Mouse (Mus musculus): Measurements from ENCODE around the gene Acoxl.

Gene Acoxl

GRCm38 (mm10) chr2:127838576-127838975 lies at the start of gene Acoxl:
Gene Acoxl, plus strand, starts transcription at chr2:127838876.
- no peak for DNase-seq (ENCODE audit: low spot score)

- no peak for DNase-seq (ENCODE audit: low spot score)
These were observed 49.5 kb upstream of the Acoxl start for GRCm38 (mm10) chr2:127789138-127789537.

DNA sequence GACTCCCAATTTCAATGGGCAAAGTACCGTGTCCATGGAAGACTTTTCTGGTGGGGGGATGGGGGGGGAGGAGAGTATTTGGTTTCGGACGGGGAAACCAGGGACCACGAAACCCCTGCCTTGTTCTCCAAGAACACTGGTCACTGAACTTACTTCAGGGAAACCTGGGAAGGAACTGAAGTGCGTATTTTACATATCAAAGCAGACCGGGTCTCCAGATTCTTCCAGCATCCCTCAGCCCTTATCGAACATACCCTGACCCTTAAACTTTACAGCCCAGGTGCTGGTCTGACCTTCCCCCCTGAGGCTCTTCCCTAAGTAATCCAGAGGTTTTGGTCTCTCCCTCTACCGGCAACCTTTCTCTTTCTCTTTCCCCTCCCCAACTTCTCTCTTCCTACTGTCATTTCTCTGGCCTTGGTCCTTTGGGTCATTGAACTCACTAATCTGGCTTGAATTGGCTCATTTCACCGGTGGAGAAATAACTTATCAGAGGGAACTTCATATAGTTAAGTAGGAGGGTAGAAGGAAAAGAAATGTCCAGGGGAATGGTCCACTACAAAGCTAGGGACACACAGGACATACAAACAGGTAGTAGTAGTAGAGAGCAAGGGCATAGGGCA lies 48.9 kb upstream of the Acoxl start:
- no peak for DNase-seq (ENCODE audit: low spot score)

DNA sequence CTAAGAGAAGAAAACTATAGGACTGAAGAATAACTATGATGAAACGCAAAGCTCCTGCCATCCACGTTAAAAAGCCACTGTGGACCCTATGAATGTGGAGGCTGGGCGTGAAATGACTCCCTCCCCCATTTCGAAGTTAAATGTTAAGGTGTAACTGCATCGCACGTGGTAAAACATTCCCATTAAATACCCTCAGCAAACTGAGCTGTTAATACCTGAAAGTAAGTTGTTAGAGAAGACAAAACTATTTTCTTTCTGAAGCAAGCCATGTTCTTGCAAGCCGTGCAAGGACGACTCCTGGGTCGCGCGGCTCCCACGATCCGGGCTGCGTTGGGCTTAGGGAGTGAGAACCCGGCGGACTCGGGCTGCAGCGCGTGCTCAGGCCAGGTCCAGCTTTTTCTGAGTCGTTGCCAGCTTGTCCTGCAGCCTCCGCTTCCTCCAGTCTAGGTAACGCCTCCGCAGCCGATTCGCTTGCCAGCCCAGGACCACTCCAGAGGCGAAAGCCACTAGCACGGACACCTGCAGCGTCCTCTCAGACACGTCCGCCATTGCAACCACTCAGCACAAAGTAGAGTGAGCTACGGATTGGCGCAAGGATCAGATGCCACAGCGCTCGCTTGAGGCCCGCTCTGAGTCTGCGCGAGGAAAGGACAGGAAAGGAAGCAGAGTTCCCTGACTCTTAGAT lies 46.6 kb upstream of the Acoxl start, which contains the start of gene Mtln:
TSS of gene Mtln (minus strand) at position 570 of the 685 bp plus-strand sequence.
- DNase-seq (ENCODE audit: low spot score), result peak; percentile 91

GRCm38 (mm10) chr2:127831401-127832102 lies 7.1 kb upstream of the Acoxl start, which contains the start of gene Bub1:
Gene Bub1, minus strand, starts transcription at chr2:127831865.
- peak; percentile 94 for DNase-seq (ENCODE audit: low spot score)

GRCm38 (mm10) chr2:127832103-127832832 lies 6.4 kb upstream of the Acoxl start:
- DNase-seq (ENCODE audit: low spot score), result no peak

GRCm38 (mm10) chr2:127832833-127833190 lies 5.9 kb upstream of the Acoxl start:
- DNase-seq (ENCODE audit: low spot score), result peak; percentile 66

- DNase-seq (ENCODE audit: low spot score), result no peak
These were observed 749 bp downstream of the Acoxl start for GRCm38 (mm10) chr2:127839425-127839824.

GRCm38 (mm10) chr2:127841402-127841801 lies 2.7 kb downstream of the Acoxl start:
- DNase-seq (ENCODE audit: low spot score), result no peak

DNA sequence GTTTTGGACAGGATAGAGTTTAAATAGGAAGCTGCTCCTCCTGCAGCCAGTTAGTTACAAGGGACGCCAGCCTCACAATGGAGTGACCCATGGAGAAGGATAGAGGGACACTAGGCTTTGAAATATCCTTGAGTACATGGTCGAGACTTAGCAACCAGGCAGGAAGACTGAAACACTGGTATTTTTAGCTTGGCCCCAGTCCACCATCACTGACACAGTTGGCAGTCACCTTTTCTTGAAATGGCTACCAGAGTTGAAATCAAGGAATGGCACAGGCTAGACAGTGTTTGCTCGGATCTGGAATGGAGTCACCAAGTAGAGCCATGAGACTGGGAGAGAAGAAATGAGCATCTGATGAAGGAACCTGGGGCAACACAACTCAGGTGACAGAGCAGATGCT lies 3.7 kb downstream of the Acoxl start:
- DNase-seq (ENCODE audit: low spot score), result no peak

DNA sequence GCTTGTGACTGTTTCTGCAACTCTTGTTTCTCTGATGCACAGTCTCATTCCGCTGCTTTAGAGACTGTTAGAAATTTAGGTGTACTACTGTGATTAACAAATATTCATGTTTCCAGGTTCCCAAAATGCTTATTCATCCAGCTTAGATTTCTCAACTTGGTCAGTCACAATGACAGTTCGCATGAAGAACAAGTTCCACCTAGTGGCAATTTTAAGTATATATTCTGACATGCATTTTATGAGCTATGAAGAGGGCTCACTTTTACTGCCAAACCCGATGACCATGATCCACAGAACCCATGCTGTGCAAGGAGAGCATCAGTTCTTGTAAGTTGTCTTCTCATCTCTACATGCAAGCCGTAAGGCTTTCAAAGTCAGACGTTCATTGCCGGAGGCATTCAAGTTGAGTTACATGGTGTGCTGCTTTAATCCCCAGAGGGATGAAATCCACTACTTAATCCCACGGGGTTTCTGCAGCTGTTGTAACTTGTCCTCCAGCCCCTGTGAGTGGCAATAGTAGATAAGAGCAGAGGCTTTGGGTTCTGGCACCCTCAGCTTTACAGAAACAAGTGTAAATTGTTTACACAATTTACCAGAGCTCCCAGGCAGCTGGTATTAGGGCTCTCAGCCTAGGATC lies 6.8 kb downstream of the Acoxl start:
- peak; percentile 64 for DNase-seq (ENCODE audit: low spot score)

DNA sequence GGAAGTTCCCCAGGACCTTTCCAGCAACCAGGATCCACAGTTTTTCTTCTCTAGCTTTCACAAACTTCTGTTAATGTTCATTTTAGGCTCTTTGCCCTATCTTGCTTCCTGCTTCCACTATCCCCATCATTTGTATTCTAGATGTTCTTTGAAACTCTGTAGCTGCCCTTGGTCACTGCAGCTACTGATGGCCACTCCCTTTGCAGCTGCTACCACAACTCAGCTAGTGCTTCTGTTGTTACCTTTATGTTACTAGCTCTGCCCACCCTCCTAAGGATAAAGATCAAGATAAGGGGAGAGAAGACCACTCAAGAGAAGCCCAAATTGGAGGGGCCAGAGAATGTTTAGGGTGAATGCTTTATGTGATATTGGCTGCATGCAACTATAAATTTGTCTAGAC lies 7.3 kb downstream of the Acoxl start:
- no peak for DNase-seq (ENCODE audit: low spot score)

DNA sequence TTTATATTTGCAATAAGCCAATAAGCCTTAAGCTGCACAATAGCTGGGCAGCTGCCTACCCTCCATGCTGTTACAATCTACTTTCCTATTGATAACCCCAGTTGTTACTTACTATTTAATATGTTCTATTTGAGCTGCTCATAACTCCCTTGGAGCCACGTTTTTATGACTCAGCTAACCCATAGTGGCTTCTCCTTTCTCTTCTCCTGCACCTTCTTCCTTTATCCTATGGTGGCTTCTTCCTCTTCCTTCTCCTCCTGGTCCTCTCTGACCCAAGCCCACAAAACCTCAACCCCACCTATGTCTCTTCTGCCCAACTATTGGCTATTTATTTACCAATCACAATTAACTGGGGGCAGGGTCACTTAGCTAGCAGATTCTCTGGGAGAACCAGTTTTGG lies 7.9 kb downstream of the Acoxl start:
- no peak for DNase-seq (ENCODE audit: low spot score)

DNA sequence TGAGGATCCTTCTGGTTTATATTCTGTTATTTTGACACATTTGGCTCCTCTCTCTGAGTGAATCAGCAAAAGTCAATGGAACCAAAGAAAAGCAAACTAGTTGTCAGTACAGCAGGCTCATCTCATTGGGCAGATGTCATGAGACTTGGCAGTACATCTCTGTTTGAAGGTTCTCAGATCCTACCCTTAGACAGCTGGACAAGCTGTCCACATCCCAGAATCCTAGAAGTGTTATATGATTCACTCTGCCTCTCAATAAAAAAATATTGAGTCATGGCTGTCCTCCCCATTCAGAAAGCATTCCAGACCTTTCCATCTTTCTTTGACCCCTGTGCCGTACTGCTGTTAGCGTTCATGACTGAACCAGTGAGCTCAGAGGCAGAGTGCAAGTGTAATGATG lies 11.7 kb downstream of the Acoxl start:
- no peak for DNase-seq (ENCODE audit: low spot score)

DNA sequence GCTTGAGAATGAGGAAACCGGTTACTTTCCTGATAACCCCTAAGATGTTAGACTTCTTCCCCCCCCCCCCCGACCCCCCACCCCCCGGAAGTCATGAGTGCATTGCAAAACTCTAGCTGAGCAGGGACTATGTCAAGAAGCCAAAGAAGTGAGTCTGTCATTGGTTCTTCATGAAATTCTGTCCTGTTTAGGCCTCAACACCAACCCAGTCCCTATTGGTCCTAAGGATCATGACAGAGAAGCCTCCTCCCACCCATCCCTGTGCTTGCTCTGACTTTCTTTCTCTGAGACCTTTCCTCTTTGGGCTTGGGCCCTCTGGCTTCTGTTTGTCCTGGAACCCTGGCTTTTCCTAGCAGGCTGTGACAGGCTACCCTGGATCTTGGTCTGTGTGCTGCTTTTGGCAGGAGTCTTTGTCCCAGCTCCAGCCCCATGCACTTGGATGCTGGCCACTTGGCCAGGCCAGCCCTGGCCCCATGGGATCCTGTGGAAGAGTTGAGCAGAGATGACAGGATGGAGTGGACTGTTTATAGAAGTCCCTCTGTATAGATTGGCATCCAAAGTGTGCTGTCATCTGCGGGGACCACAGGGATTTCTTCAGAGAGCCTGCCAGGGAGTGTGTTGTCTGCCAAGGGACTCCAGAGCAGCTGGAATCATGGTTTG lies 15.8 kb downstream of the Acoxl start:
- DNase-seq (ENCODE audit: low spot score), result peak; percentile 78

GRCm38 (mm10) chr2:127864381-127864780 lies 25.7 kb downstream of the Acoxl start:
- DNase-seq (ENCODE audit: low spot score), result no peak

DNA sequence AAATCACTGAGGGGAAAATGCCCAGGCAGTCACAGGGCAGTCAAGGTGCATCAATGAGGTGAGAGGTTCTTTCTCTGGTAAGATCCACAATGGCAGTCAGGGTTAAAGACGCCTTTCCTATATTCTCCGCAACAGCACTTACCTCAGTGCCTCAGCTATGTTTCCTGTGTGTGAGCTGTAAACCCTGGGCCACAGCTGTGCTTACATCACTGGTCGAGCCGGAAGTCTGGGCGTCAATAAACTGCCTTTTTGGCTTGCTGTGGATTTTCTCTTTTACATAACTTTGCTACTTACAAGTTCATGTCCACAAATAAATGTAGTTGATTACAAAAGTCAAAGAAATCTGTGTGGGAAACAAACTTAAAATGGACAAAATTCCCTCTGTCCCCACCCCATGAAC lies 42.4 kb downstream of the Acoxl start:
- DNase-seq (ENCODE audit: low spot score), result no peak

- peak; percentile 87 for DNase-seq (ENCODE audit: low spot score)
These were observed 50.8 kb downstream of the Acoxl start for GRCm38 (mm10) chr2:127889432-127889831.

- no peak for DNase-seq (ENCODE audit: low spot score)
These were observed 51.3 kb downstream of the Acoxl start for GRCm38 (mm10) chr2:127889979-127890378.

GRCm38 (mm10) chr2:127890526-127890925 lies 51.9 kb downstream of the Acoxl start:
- peak; percentile 75 for DNase-seq (ENCODE audit: low spot score)

- DNase-seq (ENCODE audit: low spot score), result no peak
These were observed 52.4 kb downstream of the Acoxl start for GRCm38 (mm10) chr2:127891056-127891455.

Data from MN1 (cell line).